Mouse (Mus musculus) thymus, postnatal 0 days (tissue): ENCODE data around the gene Exoc8. TPM values are rescaled to one million over a fixed set of nuclear protein-coding genes. Genes with fewer than 3 reads are reported as not detected.

Experiments used
- DNase-seq: peaks from one replicate; pipeline ENCODE4 v3.0.0-alpha.2; 2015; ENCODE audit warnings: low spot score
- polyA plus RNA-seq: library from polyadenylated mRNA; unstranded; fragments of >200 nt; fragmentation: Nextera tagmentation; extraction: Ambion mirVana; gene quantifications from 2 replicates; pipeline ENCODE4 v1.2.1, GENCODE M21; 2015

Exoc8 gene
- polyA plus RNA-seq, 1 experiment from 2014 or later, result 9.2 TPM

- no peak for DNase-seq
Measured at GRCm38 (mm10) chr8:124853511-124853910, 44.0 kb downstream of the Exoc8 start.

GRCm38 (mm10) chr8:124845573-124845972, 51.9 kb downstream of the Exoc8 start:
- DNase-seq, result no peak

GRCm38 (mm10) chr8:124845131-124845530, 52.4 kb downstream of the Exoc8 start:
- DNase-seq, result no peak

Other genes starting within 250 kb of the Exoc8 start
- gene 2310022B05Rik, start 234.3 kb downstream of the Exoc8 start, polyA plus RNA-seq, result 6.7 and 6.9 TPM in 2 replicates
- 50.8 and 54.3 TPM in 2 replicates for gene Ttc13, start 175.7 kb downstream of the Exoc8 start, polyA plus RNA-seq
- gene Arv1, start 175.6 kb downstream of the Exoc8 start, polyA plus RNA-seq, result 20.5 and 23.3 TPM in 2 replicates
- 6.1 and 7.7 TPM in 2 replicates for gene Fam89a, start 145.9 kb downstream of the Exoc8 start, polyA plus RNA-seq
- not detected in 2 replicates for gene Trim67, start 104.6 kb downstream of the Exoc8 start, polyA plus RNA-seq
- gene Gnpat, start 34.7 kb downstream of the Exoc8 start, polyA plus RNA-seq, result 78.2 and 78.9 TPM in 2 replicates
- gene 2810004N23Rik, start 34.6 kb downstream of the Exoc8 start, polyA plus RNA-seq, result 39.1 and 42.3 TPM in 2 replicates
- gene Sprtn, start 181 bp upstream of the Exoc8 start, polyA plus RNA-seq, result 11.0 and 13.5 TPM in 2 replicates
- gene Egln1, start 51.6 kb upstream of the Exoc8 start, polyA plus RNA-seq, result 13.0 and 15.3 TPM in 2 replicates
- gene Tsnax, start 115.3 kb upstream of the Exoc8 start, polyA plus RNA-seq, result 120 and 129 TPM in 2 replicates
- 0.31 and 0.46 TPM in 2 replicates for gene Disc1, start 156.5 kb upstream of the Exoc8 start, polyA plus RNA-seq